Mouse (Mus musculus) heart, embryonic 11.5 days (tissue): ENCODE data around the gene Gpr68. TPM values are rescaled to one million over a fixed set of nuclear protein-coding genes. Genes with fewer than 3 reads are reported as not detected.
A peak's percentile ranks its signal among the peaks of the same experiment; 100 is the strongest.

Experiments
- ATAC-seq: fragments of 200-750 bp; cut with Nextera tagmentation; replicated peaks from 2 replicates; pipeline ENCODE4 v1.8.0; 2017; ENCODE audit warnings: moderate library complexity; ENCODE audit not compliant: insufficient number of reproducible peaks, low FRiP score, low TSS enrichment
- H3K27ac ChIP-seq: fragments of 300-500 bp; sonication (generic); 2 replicates; pipeline ENCODE4 v1.5.1; 2014; ENCODE audit warnings: mild to moderate bottlenecking, low read depth, low read length
- H3K27me3 ChIP-seq: fragments of 300-500 bp; sonication (generic); 2 replicates; pipeline ENCODE4 v1.6.1; 2014; ENCODE audit warnings: mild to moderate bottlenecking, low read length, mixed read lengths; ENCODE audit not compliant: control insufficient read depth, insufficient read depth
- H3K36me3 ChIP-seq: fragments of 300-500 bp; sonication (generic); 2 replicates; pipeline ENCODE4 v1.6.1; 2014; ENCODE audit warnings: mild to moderate bottlenecking, low read length, moderate library complexity, mixed read lengths; ENCODE audit not compliant: control insufficient read depth, insufficient read depth
- H3K4me1 ChIP-seq: fragments of 300-500 bp; sonication (generic); 2 replicates; pipeline ENCODE4 v1.6.1; 2014; ENCODE audit warnings: low read length; ENCODE audit not compliant: control insufficient read depth, insufficient read depth
- H3K4me2 ChIP-seq: fragments of 300-500 bp; sonication (generic); 2 replicates; pipeline ENCODE4 v1.6.1; 2014; ENCODE audit warnings: mild to moderate bottlenecking, moderate library complexity
- H3K4me3 ChIP-seq: fragments of 300-500 bp; sonication (generic); 2 replicates; pipeline ENCODE4 v1.5.1; 2014; ENCODE audit warnings: low read depth, low read length
- H3K9ac ChIP-seq: fragments of 300-500 bp; sonication (generic); 2 replicates; pipeline ENCODE4 v1.6.1; 2014; ENCODE audit warnings: mild to moderate bottlenecking, low read depth, low read length, moderate library complexity
- H3K9me3 ChIP-seq: fragments of 300-500 bp; sonication (generic); replicated peaks from 2 replicates; pipeline ENCODE4 v1.6.1; 2016; ENCODE audit warnings: low read length; ENCODE audit not compliant: control insufficient read depth
- WGBS: fragments of 180-500 bp; shearing (Covaris S2); extraction: QIAGEN DNeasy Blood & Tissue Kit; methylation state at CpG from one replicate; pipeline ENCODE4 v1.1.7; 2014; ENCODE audit not compliant: insufficient replicate concordance; 5-methylcytosine and 5-hydroxymethylcytosine counted together
- polyA plus RNA-seq: library from polyadenylated mRNA; unstranded; fragments of >200 nt; fragmentation: Nextera tagmentation; extraction: Ambion mirVana; gene quantifications from 2 replicates; pipeline ENCODE4 v1.2.1, GENCODE M21; 2014

Gene Gpr68
- polyA plus RNA-seq, 1 experiment from 2014 or later = 4.2 TPM

GRCm38 (mm10) chr12:100906861-100907260 lies 1.1 kb downstream of the Gpr68 start:
- Histone ChIP-seq H3K27ac (no peak overlapping the region), H3K27me3 (peaks cover 35% of the 10 kb centered on the region; the same call in 1 of the 2 replicates), H3K9ac (no peak overlapping the region), H3K36me3 (no peaks in the 10 kb centered on the region), H3K4me3 (no peak overlapping the region), H3K4me1 (no peaks in the 10 kb centered on the region), H3K4me2 (peak overlapping the region; percentile 86), H3K9me3 (no peaks in the 10 kb centered on the region)
- no peak for ATAC-seq
- WGBS = 72% methylated on average over 5 of the region's 5 CpGs

- no peak overlapping the region for H3K4me2 ChIP-seq
- H3K9ac ChIP-seq = no peak overlapping the region
- WGBS = 83% methylated on average over 9 of the region's 9 CpGs
- H3K36me3 ChIP-seq = no peaks in the 10 kb centered on the region
- H3K9me3 ChIP-seq = no peaks in the 10 kb centered on the region
- no peak overlapping the region for H3K27ac ChIP-seq
- no peaks in the 10 kb centered on the region for H3K4me1 ChIP-seq
- H3K4me3 ChIP-seq = no peak overlapping the region
- peaks cover 52% of the 10 kb centered on the region for H3K27me3 ChIP-seq
- no peak for ATAC-seq
These were observed 4.2 kb downstream of the Gpr68 start for GRCm38 (mm10) chr12:100903761-100904160.

DNA sequence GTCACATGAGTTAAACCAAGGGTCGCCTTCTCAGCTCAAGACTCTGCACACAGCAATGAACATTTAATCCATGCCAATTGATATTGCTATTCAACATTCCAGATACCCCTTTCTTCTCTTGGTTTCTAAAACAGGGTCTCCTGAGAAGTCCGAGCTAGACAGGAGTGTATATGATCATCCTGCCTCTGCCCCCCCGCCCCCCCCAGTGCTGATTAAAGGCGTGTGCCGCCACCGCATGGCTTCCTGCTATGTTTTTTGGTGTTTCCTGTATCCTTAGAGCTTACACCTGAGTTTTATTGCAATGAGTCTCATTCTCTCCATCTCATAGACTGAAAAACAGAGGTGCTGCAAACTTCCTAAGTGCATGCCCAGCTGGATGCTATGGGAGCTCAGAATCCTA lies 6.6 kb downstream of the Gpr68 start:
- H3K9me3 ChIP-seq = no peaks in the 10 kb centered on the region
- H3K27ac ChIP-seq = no peak overlapping the region
- H3K4me1 ChIP-seq = no peaks in the 10 kb centered on the region
- 66% methylated on average over 6 of the region's 6 CpGs for WGBS
- H3K4me2 ChIP-seq = no peak overlapping the region
- peaks cover 59% of the 10 kb centered on the region for H3K27me3 ChIP-seq
- H3K36me3 ChIP-seq = no peaks in the 10 kb centered on the region
- no peak for ATAC-seq
- no peak overlapping the region for H3K9ac ChIP-seq
- H3K4me3 ChIP-seq = no peak overlapping the region

GRCm38 (mm10) chr12:100900901-100901300 lies 7.1 kb downstream of the Gpr68 start:
- H3K4me3 ChIP-seq = no peak overlapping the region
- peaks cover 61% of the 10 kb centered on the region for H3K27me3 ChIP-seq
- no peaks in the 10 kb centered on the region for H3K4me1 ChIP-seq
- no peak overlapping the region for H3K4me2 ChIP-seq
- H3K36me3 ChIP-seq = no peaks in the 10 kb centered on the region
- no peak overlapping the region for H3K9ac ChIP-seq
- no peaks in the 10 kb centered on the region for H3K9me3 ChIP-seq
- ATAC-seq = no peak
- no peak overlapping the region for H3K27ac ChIP-seq
- 71% methylated on average over 6 of the region's 6 CpGs for WGBS

GRCm38 (mm10) chr12:100899111-100899640 lies 8.8 kb downstream of the Gpr68 start:
- Histone ChIP-seq H3K27me3 (peaks cover 62% of the 10 kb centered on the region), H3K4me1 (no peaks in the 10 kb centered on the region), H3K4me3 (peak overlapping the region; percentile 26), H3K9me3 (no peaks in the 10 kb centered on the region), H3K27ac (no peak overlapping the region), H3K4me2 (peak overlapping the region; percentile 62), H3K36me3 (no peaks in the 10 kb centered on the region), H3K9ac (no peak overlapping the region)
- WGBS = 1% methylated on average over 29 of the region's 30 CpGs
- no peak for ATAC-seq

GRCm38 (mm10) chr12:100897736-100898650 lies 10.0 kb downstream of the Gpr68 start:
- H3K9me3 ChIP-seq = no peaks in the 10 kb centered on the region
- ATAC-seq = no peak
- WGBS = 43% methylated on average over 12 of the region's 12 CpGs
- H3K4me1 ChIP-seq = no peaks in the 10 kb centered on the region
- H3K27me3 ChIP-seq = peaks cover 62% of the 10 kb centered on the region
- H3K36me3 ChIP-seq = no peaks in the 10 kb centered on the region
- no peak overlapping the region for H3K9ac ChIP-seq
- H3K4me2 ChIP-seq = no peak overlapping the region
- H3K4me3 ChIP-seq = no peak overlapping the region
- no peak overlapping the region for H3K27ac ChIP-seq

DNA sequence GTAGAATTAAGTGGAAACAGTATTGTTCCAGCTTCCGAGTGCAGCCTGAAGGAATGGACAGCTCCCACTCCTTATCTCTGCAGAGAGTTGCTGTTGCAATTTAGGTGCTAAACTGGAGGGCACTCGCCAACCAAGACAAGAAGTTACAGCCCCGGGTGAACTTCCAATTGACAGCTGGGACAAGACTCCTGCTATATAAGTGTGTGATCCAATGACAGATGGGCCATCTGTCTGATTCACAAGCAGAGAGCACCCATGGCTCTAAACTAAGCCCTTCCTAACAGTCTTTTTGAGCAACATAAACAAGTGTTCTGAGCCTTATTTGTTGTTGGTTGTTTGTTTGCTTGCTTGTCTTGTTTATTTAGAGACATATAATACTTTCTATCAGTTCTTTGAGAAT lies 11.3 kb downstream of the Gpr68 start:
- H3K27me3 ChIP-seq = peaks cover 50% of the 10 kb centered on the region
- ATAC-seq = no peak
- 16% methylated on average over 3 of the region's 3 CpGs for WGBS

DNA sequence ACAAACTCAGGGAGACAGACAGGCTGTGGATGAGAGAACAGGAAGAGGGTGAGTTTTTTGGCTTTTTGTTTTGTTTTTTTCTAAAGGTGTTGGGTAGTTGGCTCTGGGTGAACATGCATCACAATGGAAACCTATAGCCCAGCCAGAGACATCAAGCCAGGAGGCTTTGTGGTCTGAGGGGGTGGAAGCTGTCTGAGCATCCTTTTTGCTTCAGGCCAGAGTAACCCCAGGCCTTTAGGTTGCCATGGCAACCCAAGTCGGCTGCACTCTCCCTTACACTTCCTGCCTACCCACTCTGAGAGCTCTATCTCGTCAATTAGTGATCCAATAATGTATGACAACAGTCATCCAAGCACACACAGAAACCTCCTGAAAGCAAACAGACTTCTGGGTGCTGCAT lies 12.5 kb downstream of the Gpr68 start:
- WGBS = 19% methylated on average over 2 of the region's 2 CpGs
- no peak for ATAC-seq

More for the DNA sequence above, 11.3 kb downstream of the Gpr68 start:
- H3K4me2 ChIP-seq = no peak overlapping the region
- no peaks in the 10 kb centered on the region for H3K4me1 ChIP-seq
- H3K36me3 ChIP-seq = no peaks in the 10 kb centered on the region
- H3K9ac ChIP-seq = no peak overlapping the region
- no peak overlapping the region for H3K4me3 ChIP-seq
- H3K9me3 ChIP-seq = no peaks in the 10 kb centered on the region
- H3K27ac ChIP-seq = no peak overlapping the region

More for the DNA sequence above, 12.5 kb downstream of the Gpr68 start:
- H3K4me3 ChIP-seq = no peak overlapping the region
- no peak overlapping the region for H3K9ac ChIP-seq
- no peaks in the 10 kb centered on the region for H3K4me1 ChIP-seq
- H3K9me3 ChIP-seq = no peaks in the 10 kb centered on the region
- no peaks in the 10 kb centered on the region for H3K36me3 ChIP-seq
- no peak overlapping the region for H3K4me2 ChIP-seq
- H3K27me3 ChIP-seq = peaks cover 41% of the 10 kb centered on the region
- H3K27ac ChIP-seq = no peak overlapping the region
